8 mouse cellular contexts compared by ENCODE assay signal in genomic region chr17:64603134-64603533, GRCm38 (mm10). TPM values are rescaled to one million over a fixed set of nuclear protein-coding genes. Genes with fewer than 3 reads are reported as not detected.
DNase-seq lines count a peak whose midpoint lies in the region; ATAC-seq and TF ChIP-seq lines count a peak whose summit lies in the region.

No protein-coding gene starts in this region.

- no peak for ATAC-seq in hindbrain, embryonic 14.5 days (ENCODE audit: low FRiP score)
- no peak for ATAC-seq in midbrain, embryonic 16.5 days

- H3K9me3 ChIP-seq in hindbrain, embryonic 14.5 days (ENCODE audit: control insufficient read depth, low read length): no peaks in the 10 kb centered on the region
- no peaks in the 10 kb centered on the region for H3K9me3 ChIP-seq in midbrain, embryonic 16.5 days (replicated peaks; ENCODE audit: control insufficient read depth, low read length, poor library complexity, severe bottlenecking)

- 58% methylated on average over 9 of the region's 9 CpGs for WGBS in hindbrain, embryonic 14.5 days
- WGBS in midbrain, embryonic 16.5 days: 48% methylated on average over 9 of the region's 9 CpGs

- no peak for DNase-seq in layer of hippocampus, adult 2 months (ENCODE audit: low spot score in 2 of 2)
- DNase-seq in layer of hippocampus, postnatal 14 days (ENCODE audit: low spot score in 2 of 2): no peak
- DNase-seq in adrenal gland, postnatal 36 days: peak; percentile 65 to 67
- DNase-seq in hindbrain, embryonic 14.5 days (ENCODE audit: low spot score): no peak
- DNase-seq in ovary, postnatal 36 days (ENCODE audit: low spot score): no peak
- DNase-seq in cerebellum, postnatal 36 days: no peak
- DNase-seq in urinary bladder, adult 2 months (ENCODE audit: low spot score): no peak

- H3K4me1 ChIP-seq in hindbrain, embryonic 14.5 days (replicated peaks; ENCODE audit: control insufficient read depth, insufficient read depth, low read length): peaks cover 29% of the 10 kb centered on the region
- peaks cover 24% of the 10 kb centered on the region for H3K4me1 ChIP-seq in midbrain, embryonic 16.5 days (ENCODE audit: control insufficient read depth, insufficient read depth, low read length)

- no peak for TF ChIP-seq CTCF in layer of hippocampus, adult 2 months (conservative IDR thresholded peaks at IDR 0.05)

- no peak overlapping the region for H3K27ac ChIP-seq in layer of hippocampus, adult 2 months
- H3K27ac ChIP-seq in hindbrain, embryonic 14.5 days: no peak overlapping the region
- no peak overlapping the region for H3K27ac ChIP-seq in midbrain, embryonic 16.5 days (ENCODE audit: low read length)

- H3K27me3 ChIP-seq in hindbrain, embryonic 14.5 days (ENCODE audit: control insufficient read depth, insufficient read depth, low read length): no peaks in the 10 kb centered on the region
- H3K27me3 ChIP-seq in midbrain, embryonic 16.5 days (ENCODE audit: control insufficient read depth, insufficient read depth, low read depth, low read length): no peaks in the 10 kb centered on the region

- H3K4me3 ChIP-seq in layer of hippocampus, adult 2 months: peak overlapping the region; percentile 84
- H3K4me3 ChIP-seq in hindbrain, embryonic 14.5 days (replicated peaks; ENCODE audit: low read length): peak overlapping the region; percentile 96
- peak overlapping the region; percentile 95 for H3K4me3 ChIP-seq in midbrain, embryonic 16.5 days (ENCODE audit: low read depth, low read length)

- H3K9ac ChIP-seq in hindbrain, embryonic 14.5 days: peak overlapping the region; percentile 90
- peak overlapping the region; percentile 47; the same call in 1 of the 2 replicates for H3K9ac ChIP-seq in midbrain, embryonic 16.5 days (ENCODE audit: low read depth, low read length)

- no peaks in the 10 kb centered on the region for H3K36me3 ChIP-seq in hindbrain, embryonic 14.5 days (replicated peaks; ENCODE audit: control insufficient read depth, insufficient read depth)
- H3K36me3 ChIP-seq in midbrain, embryonic 16.5 days (ENCODE audit: control insufficient read depth, insufficient read depth, low read length): no peaks in the 10 kb centered on the region

- peak overlapping the region; percentile 97 for H3K4me2 ChIP-seq in hindbrain, embryonic 14.5 days (replicated peaks)
- H3K4me2 ChIP-seq in midbrain, embryonic 16.5 days (ENCODE audit: low read length): peak overlapping the region; percentile 91

RNA-seq across cellular contexts. Expression of gene Man2a1, which starts 2.6 kb away (rescaled TPM):
- 10 to 100 TPM; 14.6 to 16.2 TPM for total RNA-seq in layer of hippocampus, adult 2 months (2021)
- total RNA-seq in layer of hippocampus, postnatal 14 days (2021): 10 to 100 TPM; 14.2 to 18.8 TPM
- 100 to 1,000 TPM; 167 to 177 TPM for total RNA-seq in adrenal gland, postnatal 36 days (2021)
- polyA plus RNA-seq in hindbrain, embryonic 14.5 days (2014; fragmentation: Nextera tagmentation; extraction: Ambion mirVana): 5.3 and 5.5 TPM in 2 replicates
- 5.3 and 6.6 TPM in 2 replicates for polyA plus RNA-seq in midbrain, embryonic 16.5 days (2015; fragmentation: Nextera tagmentation; extraction: Ambion mirVana)
- polyA plus RNA-seq in urinary bladder, adult 2 months (2012; rRNA removed): 25.0 and 25.5 TPM in 2 replicates

Comparison
In these comparisons a context has a peak if more than half of its experiments do, and no peak if none do; other contexts are left out.
1. DNase-seq: peak in adrenal gland, postnatal 36 days (2 of 2); none in layer of hippocampus, adult 2 months (0 of 2), layer of hippocampus, postnatal 14 days (0 of 2), hindbrain, embryonic 14.5 days (single experiment), ovary, postnatal 36 days (single experiment), cerebellum, postnatal 36 days (0 of 2) and urinary bladder, adult 2 months (single experiment).
2. RNA of gene Man2a1, which starts 2.6 kb away (total RNA-seq): 167 to 177 TPM in adrenal gland, postnatal 36 days; 14.2 to 18.8 TPM in layer of hippocampus, postnatal 14 days and 14.6 to 16.2 TPM in layer of hippocampus, adult 2 months; every median in the first group is over 4 times any median in the second.
3. Peak in every context shown above with its lines, with median percentiles within 50 percentile points of each other: H3K4me3 ChIP-seq.